Mouse (Mus musculus): ENCODE measurements around the gene Rest. TPM values are rescaled to one million over a fixed set of nuclear protein-coding genes. Genes with fewer than 3 reads are reported as not detected.

Rest gene
- polyA plus RNA-seq, 1 experiment from 2014 or later: 32.7 TPM

DNA sequence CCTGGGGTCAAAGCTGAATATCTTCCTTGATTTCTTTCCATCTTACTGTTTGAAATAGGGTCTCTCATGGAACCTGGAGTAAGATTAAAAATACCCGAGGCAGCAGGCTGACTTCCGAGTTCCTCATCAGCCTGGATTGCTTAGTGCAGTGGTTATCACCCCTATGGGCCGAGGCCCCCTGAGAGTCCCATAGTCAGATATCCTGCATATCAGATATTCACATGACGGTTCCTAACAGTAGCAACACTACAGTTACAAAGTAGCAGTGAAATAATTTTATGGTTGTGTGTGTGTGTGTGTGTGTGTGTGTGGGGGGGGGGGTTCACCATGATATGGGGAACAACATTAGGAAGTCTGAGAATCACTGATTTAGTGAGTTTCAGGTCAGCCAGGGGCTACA lies 4.2 kb upstream of the Rest start:
- DNase-seq (ENCODE audit: low spot score) (no peak), ATAC-seq (replicated peaks; ENCODE audit: low FRiP score, low read depth) (no peak)
- 80% methylated on average over 4 of the region's 4 CpGs for WGBS
- no peak overlapping the region for H3K27ac ChIP-seq
- H3K4me2 ChIP-seq (ENCODE audit: low read length): no peak overlapping the region
- H3K36me3 ChIP-seq (ENCODE audit: insufficient read depth, low read length): no peaks in the 10 kb centered on the region
- H3K27me3 ChIP-seq (ENCODE audit: insufficient read depth, low read length): no peaks in the 10 kb centered on the region
- no peaks in the 10 kb centered on the region for H3K4me1 ChIP-seq (replicated peaks; ENCODE audit: insufficient read depth, low read length)
- H3K4me3 ChIP-seq (replicated peaks; ENCODE audit: low read depth, low read length): no peak overlapping the region
- H3K9ac ChIP-seq (ENCODE audit: low read depth, low read length): no peak overlapping the region
- H3K9me3 ChIP-seq (replicated peaks; ENCODE audit: low read length): no peaks in the 10 kb centered on the region
- TF ChIP-seq CTCF (IDR thresholded peaks at IDR 0.05; ENCODE audit: low read depth): no peak

DNA sequence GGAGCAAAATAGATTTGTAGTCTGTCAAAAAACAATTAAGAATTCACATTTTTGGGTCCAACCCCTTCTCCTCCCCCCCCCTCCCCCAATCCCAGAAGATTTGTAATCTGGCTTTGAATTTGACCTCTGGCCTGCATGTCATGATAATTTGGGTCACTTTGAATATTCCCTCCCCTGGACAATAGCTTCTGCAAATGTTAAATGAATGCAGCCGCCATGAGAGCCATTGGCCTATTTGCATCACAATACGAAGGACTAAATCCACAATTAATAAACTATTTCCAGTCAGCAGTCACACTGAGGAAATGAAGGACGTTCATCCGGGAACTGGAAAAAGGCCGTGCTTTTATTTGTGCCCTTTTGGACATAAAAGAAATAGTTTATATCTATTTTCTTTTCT lies 3.2 kb upstream of the Rest start:
- H3K4me1 ChIP-seq (replicated peaks; ENCODE audit: insufficient read depth, low read length): no peaks in the 10 kb centered on the region
- H3K27me3 ChIP-seq (ENCODE audit: insufficient read depth, low read length): no peaks in the 10 kb centered on the region
- H3K4me3 ChIP-seq (replicated peaks; ENCODE audit: low read depth, low read length): no peak overlapping the region
- H3K4me2 ChIP-seq (ENCODE audit: low read length): no peak overlapping the region
- DNase-seq (ENCODE audit: low spot score): no peak
- H3K9ac ChIP-seq (ENCODE audit: low read depth, low read length): no peak overlapping the region
- no peaks in the 10 kb centered on the region for H3K9me3 ChIP-seq (replicated peaks; ENCODE audit: low read length)
- H3K36me3 ChIP-seq (ENCODE audit: insufficient read depth, low read length): no peaks in the 10 kb centered on the region
- TF ChIP-seq CTCF (IDR thresholded peaks at IDR 0.05; ENCODE audit: low read depth): no peak
- no peak for ATAC-seq (replicated peaks; ENCODE audit: low FRiP score, low read depth)
- no peak overlapping the region for H3K27ac ChIP-seq
- 87% methylated on average over 5 of the region's 5 CpGs for WGBS

- ATAC-seq (replicated peaks; ENCODE audit: low FRiP score, low read depth): peak; percentile 95
Measured at GRCm38 (mm10) chr5:77265671-77266065, 377 bp downstream of the Rest start.

DNA sequence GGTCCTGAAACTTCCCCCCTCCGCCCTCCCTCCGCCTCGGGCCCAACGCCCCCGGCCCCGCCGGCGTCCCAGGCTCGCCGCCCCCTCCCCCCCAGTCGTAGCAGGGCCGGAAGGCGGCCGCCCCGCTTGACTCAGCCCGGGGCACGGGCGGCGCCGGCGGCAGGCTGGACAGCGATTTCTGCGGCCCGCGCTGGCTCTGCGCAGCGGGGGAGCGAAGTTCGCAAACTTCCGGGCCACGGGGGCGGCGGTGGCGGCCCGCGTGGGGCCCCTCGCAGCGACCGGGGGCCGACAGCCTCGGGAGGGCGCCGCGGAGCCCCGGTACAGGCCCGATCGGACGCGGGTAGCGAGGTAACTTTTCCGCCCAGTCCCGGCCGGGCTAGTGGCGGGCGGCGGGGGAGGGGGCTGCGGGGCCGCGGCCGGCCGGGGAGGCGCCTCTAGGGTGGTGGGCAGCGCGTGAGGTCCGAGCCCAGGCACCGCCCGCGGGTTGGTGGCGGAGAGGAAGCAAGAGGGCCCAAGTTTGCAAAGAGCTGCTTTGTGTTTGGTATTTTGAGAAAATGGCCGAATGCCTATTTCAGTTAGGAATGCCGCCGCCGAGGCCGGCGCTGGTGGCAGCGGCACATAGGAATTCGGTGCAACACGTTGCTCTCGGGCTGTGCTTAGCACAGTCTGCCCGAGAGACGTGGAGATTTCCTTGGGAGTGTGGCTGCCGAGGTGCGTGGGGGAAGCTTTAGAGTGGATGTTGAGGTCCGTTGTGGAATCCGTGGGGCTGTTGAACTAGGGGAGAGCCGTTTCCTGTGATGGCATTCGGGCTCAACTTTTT lies 985 bp downstream of the Rest start:
- H3K4me2 ChIP-seq (ENCODE audit: low read length): peak overlapping the region; percentile 77
- TF ChIP-seq CTCF (IDR thresholded peaks at IDR 0.05; ENCODE audit: low read depth): no peak
- DNase-seq (ENCODE audit: low spot score) (peak; percentile 64), ATAC-seq (replicated peaks; ENCODE audit: low FRiP score, low read depth) (peak; percentile 70)
- H3K27me3 ChIP-seq (ENCODE audit: insufficient read depth, low read length): no peaks in the 10 kb centered on the region
- peaks cover 17% of the 10 kb centered on the region for H3K36me3 ChIP-seq (ENCODE audit: insufficient read depth, low read length)
- no peaks in the 10 kb centered on the region for H3K9me3 ChIP-seq (replicated peaks; ENCODE audit: low read length)
- peak overlapping the region; percentile 98 for H3K9ac ChIP-seq (ENCODE audit: low read depth, low read length)
- H3K4me3 ChIP-seq (replicated peaks; ENCODE audit: low read depth, low read length): peak overlapping the region; percentile 94
- peak overlapping the region; percentile 99 for H3K27ac ChIP-seq
- WGBS: under 1% methylated on average over 79 of the region's 87 CpGs
- 0 out of 2 replicates have a peak, but pooled peaks cover 4% of the 10 kb centered on the region for H3K4me1 ChIP-seq (replicated peaks; ENCODE audit: insufficient read depth, low read length)

More at GRCm38 (mm10) chr5:77265671-77266065, 377 bp downstream of the Rest start:
- H3K9ac ChIP-seq (ENCODE audit: low read depth, low read length): peak overlapping the region; percentile 98
- peak overlapping the region; percentile 77 for H3K4me2 ChIP-seq (ENCODE audit: low read length)
- no peaks in the 10 kb centered on the region for H3K27me3 ChIP-seq (ENCODE audit: insufficient read depth, low read length)
- H3K9me3 ChIP-seq (replicated peaks; ENCODE audit: low read length): no peaks in the 10 kb centered on the region
- peak; percentile 87 for DNase-seq (ENCODE audit: low spot score)
- H3K27ac ChIP-seq: peak overlapping the region; percentile 99
- peaks cover 14% of the 10 kb centered on the region for H3K36me3 ChIP-seq (ENCODE audit: insufficient read depth, low read length)
- WGBS: 0% methylated on average over 48 of the region's 53 CpGs
- TF ChIP-seq CTCF (IDR thresholded peaks at IDR 0.05; ENCODE audit: low read depth): no peak
- 0 out of 2 replicates have a peak, but pooled peaks cover 4% of the 10 kb centered on the region for H3K4me1 ChIP-seq (replicated peaks; ENCODE audit: insufficient read depth, low read length)
- peak overlapping the region; percentile 94 for H3K4me3 ChIP-seq (replicated peaks; ENCODE audit: low read depth, low read length)

DNA sequence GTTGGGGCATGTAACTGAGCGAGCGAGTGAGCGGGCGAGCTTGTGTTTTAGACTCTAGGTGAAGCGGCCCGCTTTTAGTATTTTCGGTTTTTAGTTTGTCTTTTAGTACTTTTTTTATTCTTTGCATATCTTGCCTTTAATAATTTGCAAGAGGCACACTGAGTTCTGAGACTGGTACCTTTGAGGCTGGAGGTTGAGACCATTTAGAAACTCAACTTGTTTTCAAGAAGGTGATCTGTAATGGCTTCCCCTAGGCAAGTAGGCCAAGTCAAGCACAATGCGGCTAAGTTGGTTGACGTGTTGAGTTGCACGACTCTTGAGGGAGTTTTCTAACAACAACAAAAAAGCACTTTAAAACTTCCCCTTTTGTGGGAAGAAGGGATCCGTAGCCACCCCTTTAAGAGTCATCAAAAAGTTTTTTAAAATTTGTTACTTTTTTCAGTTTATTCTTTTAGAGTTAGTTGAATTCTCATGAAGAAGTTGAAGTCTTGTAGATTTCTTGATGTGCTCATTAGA lies 1.7 kb downstream of the Rest start:
- Histone ChIP-seq H3K9me3 (replicated peaks; ENCODE audit: low read length) (no peaks in the 10 kb centered on the region), H3K4me3 (replicated peaks; ENCODE audit: low read depth, low read length) (peak overlapping the region; percentile 94), H3K27ac (peak overlapping the region; percentile 99), H3K27me3 (ENCODE audit: insufficient read depth, low read length) (no peaks in the 10 kb centered on the region), H3K4me1 (replicated peaks; ENCODE audit: insufficient read depth, low read length) (0 out of 2 replicates have a peak, but pooled peaks cover 4% of the 10 kb centered on the region), H3K4me2 (ENCODE audit: low read length) (peak overlapping the region; percentile 77), H3K9ac (ENCODE audit: low read depth, low read length) (peak overlapping the region; percentile 98), H3K36me3 (ENCODE audit: insufficient read depth, low read length) (peaks cover 17% of the 10 kb centered on the region)
- WGBS: under 1% methylated on average over 11 of the region's 11 CpGs
- DNase-seq (ENCODE audit: low spot score) (peak; percentile 56), ATAC-seq (replicated peaks; ENCODE audit: low FRiP score, low read depth) (no peak)
- no peak for TF ChIP-seq CTCF (IDR thresholded peaks at IDR 0.05; ENCODE audit: low read depth)

- H3K9me3 ChIP-seq (replicated peaks; ENCODE audit: low read length): no peaks in the 10 kb centered on the region
- 0 out of 2 replicates have a peak overlapping the region, but pooled peaks have one; percentile 99 for H3K27ac ChIP-seq
- no peaks in the 10 kb centered on the region for H3K27me3 ChIP-seq (ENCODE audit: insufficient read depth, low read length)
- peaks cover 17% of the 10 kb centered on the region for H3K36me3 ChIP-seq (ENCODE audit: insufficient read depth, low read length)
- no peak for DNase-seq (ENCODE audit: low spot score)
- peak overlapping the region; percentile 77 for H3K4me2 ChIP-seq (ENCODE audit: low read length)
- no peak overlapping the region for H3K9ac ChIP-seq (ENCODE audit: low read depth, low read length)
- 0 out of 2 replicates have a peak, but pooled peaks cover 4% of the 10 kb centered on the region for H3K4me1 ChIP-seq (replicated peaks; ENCODE audit: insufficient read depth, low read length)
- ATAC-seq (replicated peaks; ENCODE audit: low FRiP score, low read depth): no peak
- 59% methylated on average over 4 of the region's 4 CpGs for WGBS
- TF ChIP-seq CTCF (IDR thresholded peaks at IDR 0.05; ENCODE audit: low read depth): no peak
- H3K4me3 ChIP-seq (replicated peaks; ENCODE audit: low read depth, low read length): peak overlapping the region; percentile 94
Measured at GRCm38 (mm10) chr5:77267441-77267840, 2.1 kb downstream of the Rest start.

Measured in kidney, postnatal 0 days (tissue).